Mouse (Mus musculus) limb, embryonic 13.5 days (tissue): Measurements from ENCODE around the gene Dppa3. TPM values are rescaled to one million over a fixed set of nuclear protein-coding genes. Genes with fewer than 3 reads are reported as not detected.

ENCODE experiments used
- ATAC-seq: fragments of 200-750 bp; cut with Nextera tagmentation; 2 replicates; pipeline ENCODE4 v1.8.0; 2017; ENCODE audit warnings: low read depth, moderate number of reproducible peaks, moderate TSS enrichment; ENCODE audit not compliant: low FRiP score
- H3K27ac ChIP-seq: fragments of 300-500 bp; sonication (generic); 2 replicates; pipeline ENCODE4 v1.5.1; 2015; ENCODE audit warnings: inconsistent platforms, mild to moderate bottlenecking, moderate library complexity
- H3K27me3 ChIP-seq: fragments of 300-500 bp; sonication (generic); 2 replicates; pipeline ENCODE4 v1.6.1; 2015; ENCODE audit warnings: mild to moderate bottlenecking, inconsistent platforms
- H3K36me3 ChIP-seq: fragments of 300-500 bp; sonication (generic); 2 replicates; pipeline ENCODE4 v1.6.1; 2015; ENCODE audit warnings: inconsistent platforms, mild to moderate bottlenecking, moderate library complexity
- H3K4me1 ChIP-seq: fragments of 300-500 bp; sonication (generic); 2 replicates; pipeline ENCODE4 v1.6.1; 2015; ENCODE audit warnings: inconsistent platforms
- H3K4me2 ChIP-seq: fragments of 300-500 bp; sonication (generic); replicated peaks from 2 replicates; pipeline ENCODE4 v1.6.1; 2015; ENCODE audit warnings: inconsistent platforms, mild to moderate bottlenecking, moderate library complexity
- H3K4me3 ChIP-seq: fragments of 300-500 bp; sonication (generic); 2 replicates; pipeline ENCODE4 v1.5.1; 2015; ENCODE audit warnings: moderate library complexity, mild to moderate bottlenecking, inconsistent platforms
- H3K9ac ChIP-seq: fragments of 300-500 bp; sonication (generic); 2 replicates; pipeline ENCODE4 v1.6.1; 2015; ENCODE audit warnings: mild to moderate bottlenecking, inconsistent platforms
- H3K9me3 ChIP-seq: fragments of 300-500 bp; sonication (generic); 2 replicates; pipeline ENCODE4 v1.6.1; 2016; ENCODE audit warnings: inconsistent platforms
- WGBS: fragments of 180-500 bp; shearing (Covaris S2); methylation state at CpG from one replicate; pipeline ENCODE4 v1.1.7; 2015; 5-methylcytosine and 5-hydroxymethylcytosine counted together
- polyA plus RNA-seq: library from polyadenylated mRNA; unstranded; fragments of >200 nt; fragmentation: Nextera tagmentation; extraction: Ambion mirVana; gene quantifications from 2 replicates; pipeline ENCODE4 v1.2.1, GENCODE M21; 2015

The Dppa3 gene
- polyA plus RNA-seq, 1 experiment from 2014 or later: not detected

GRCm38 (mm10) chr6:122601615-122602014, 24.6 kb upstream of the Dppa3 start:
- Histone ChIP-seq H3K9me3 (no peaks in the 10 kb centered on the region), H3K27ac (no peak overlapping the region), H3K9ac (no peak overlapping the region; the same call in 1 of the 2 replicates), H3K4me3 (peak overlapping the region; percentile 49), H3K4me1 (no peaks in the 10 kb centered on the region), H3K27me3 (no peaks in the 10 kb centered on the region), H3K36me3 (no peaks in the 10 kb centered on the region), H3K4me2 (peak overlapping the region; percentile 66)
- 87% methylated on average over 3 of the region's 3 CpGs for WGBS
- ATAC-seq: no peak

- Histone ChIP-seq H3K4me2 (peak within 1 kb of the TSS; percentile 66), H3K9me3 (no peaks in the 10 kb centered on the region), H3K4me3 (peak within 1 kb of the TSS; percentile 49), H3K9ac (peak within 1 kb of the TSS; percentile 67), H3K4me1 (no peaks in the 10 kb centered on the region), H3K27me3 (no peaks in the 10 kb centered on the region), H3K36me3 (no peaks in the 10 kb centered on the region), H3K27ac (no peak within 1 kb of the TSS)
- ATAC-seq: peak; percentile 81
- WGBS: 6% methylated on average over 22 of the region's 22 CpGs
These were observed 23.8 kb upstream of the Dppa3 start, which contains the start of gene Apobec1 for GRCm38 (mm10) chr6:122602242-122602991. Gene Apobec1 (minus strand): TSS chr6:122602444.

- Histone ChIP-seq H3K4me2 (peak overlapping the region; percentile 66), H3K9me3 (no peaks in the 10 kb centered on the region), H3K9ac (no peak overlapping the region), H3K27ac (no peak overlapping the region), H3K27me3 (no peaks in the 10 kb centered on the region), H3K36me3 (no peaks in the 10 kb centered on the region), H3K4me3 (peak overlapping the region; percentile 49), H3K4me1 (no peaks in the 10 kb centered on the region)
- no peak for ATAC-seq
- WGBS: 43% methylated on average over 1 of the region's 1 CpGs
These were observed 23.3 kb upstream of the Dppa3 start for GRCm38 (mm10) chr6:122602992-122603322.

GRCm38 (mm10) chr6:122604260-122604659, 21.9 kb upstream of the Dppa3 start:
- no peaks in the 10 kb centered on the region; the same call in 1 of the 2 replicates for H3K27me3 ChIP-seq
- ATAC-seq: no peak
- H3K9me3 ChIP-seq: no peaks in the 10 kb centered on the region
- no peaks in the 10 kb centered on the region for H3K36me3 ChIP-seq
- no peak overlapping the region for H3K4me3 ChIP-seq
- no peak overlapping the region for H3K4me2 ChIP-seq
- no peaks in the 10 kb centered on the region for H3K4me1 ChIP-seq
- H3K9ac ChIP-seq: no peak overlapping the region
- no peak overlapping the region for H3K27ac ChIP-seq

GRCm38 (mm10) chr6:122605483-122605882, 20.7 kb upstream of the Dppa3 start:
- H3K9me3 ChIP-seq: no peaks in the 10 kb centered on the region
- WGBS: 89% methylated on average over 8 of the region's 8 CpGs
- ATAC-seq: no peak
- no peaks in the 10 kb centered on the region for H3K4me1 ChIP-seq
- H3K27me3 ChIP-seq: peaks cover 3% of the 10 kb centered on the region; the same call in 1 of the 2 replicates
- H3K4me2 ChIP-seq: no peak overlapping the region
- no peaks in the 10 kb centered on the region for H3K36me3 ChIP-seq
- H3K4me3 ChIP-seq: no peak overlapping the region
- H3K9ac ChIP-seq: no peak overlapping the region
- no peak overlapping the region for H3K27ac ChIP-seq

GRCm38 (mm10) chr6:122606661-122607060, 19.5 kb upstream of the Dppa3 start:
- 94% methylated on average over 11 of the region's 11 CpGs for WGBS
- no peak overlapping the region for H3K9ac ChIP-seq

GRCm38 (mm10) chr6:122607700-122608099, 18.5 kb upstream of the Dppa3 start:
- 90% methylated on average over 12 of the region's 12 CpGs for WGBS
- Histone ChIP-seq H3K27me3 (peaks cover 3% of the 10 kb centered on the region; the same call in 1 of the 2 replicates), H3K4me2 (no peak overlapping the region), H3K9ac (no peak overlapping the region), H3K27ac (no peak overlapping the region), H3K36me3 (no peaks in the 10 kb centered on the region), H3K4me3 (no peak overlapping the region), H3K4me1 (no peaks in the 10 kb centered on the region), H3K9me3 (no peaks in the 10 kb centered on the region)
- no peak for ATAC-seq

More at GRCm38 (mm10) chr6:122606661-122607060, 19.5 kb upstream of the Dppa3 start:
- no peak for ATAC-seq
- no peak overlapping the region for H3K27ac ChIP-seq
- H3K27me3 ChIP-seq: peaks cover 3% of the 10 kb centered on the region; the same call in 1 of the 2 replicates
- no peak overlapping the region for H3K4me2 ChIP-seq
- no peaks in the 10 kb centered on the region for H3K9me3 ChIP-seq
- no peaks in the 10 kb centered on the region for H3K36me3 ChIP-seq
- H3K4me3 ChIP-seq: no peak overlapping the region
- no peaks in the 10 kb centered on the region for H3K4me1 ChIP-seq

GRCm38 (mm10) chr6:122608434-122609376, 17.5 kb upstream of the Dppa3 start:
- H3K9me3 ChIP-seq: no peaks in the 10 kb centered on the region
- no peak overlapping the region for H3K27ac ChIP-seq
- ATAC-seq: no peak
- H3K27me3 ChIP-seq: peaks cover 3% of the 10 kb centered on the region; the same call in 1 of the 2 replicates
- no peak overlapping the region for H3K4me2 ChIP-seq
- H3K4me1 ChIP-seq: no peaks in the 10 kb centered on the region
- no peaks in the 10 kb centered on the region for H3K36me3 ChIP-seq
- H3K4me3 ChIP-seq: no peak overlapping the region
- 77% methylated on average over 10 of the region's 10 CpGs for WGBS
- H3K9ac ChIP-seq: no peak overlapping the region

GRCm38 (mm10) chr6:122609377-122609728, 16.9 kb upstream of the Dppa3 start:
- Histone ChIP-seq H3K27ac (no peak overlapping the region), H3K9ac (no peak overlapping the region), H3K36me3 (no peaks in the 10 kb centered on the region), H3K4me1 (no peaks in the 10 kb centered on the region), H3K27me3 (peaks cover 3% of the 10 kb centered on the region; the same call in 1 of the 2 replicates), H3K9me3 (no peaks in the 10 kb centered on the region), H3K4me2 (no peak overlapping the region), H3K4me3 (no peak overlapping the region)
- no peak for ATAC-seq
- 70% methylated on average over 9 of the region's 9 CpGs for WGBS

GRCm38 (mm10) chr6:122609771-122610170, 16.4 kb upstream of the Dppa3 start, which contains the start of gene Gdf3:
Gene Gdf3 (minus strand): TSS chr6:122610087.
- no peaks in the 10 kb centered on the region for H3K9me3 ChIP-seq
- H3K4me1 ChIP-seq: no peaks in the 10 kb centered on the region
- H3K27ac ChIP-seq: no peak within 1 kb of the TSS
- ATAC-seq: no peak
- no peak within 1 kb of the TSS for H3K4me3 ChIP-seq
- no peak within 1 kb of the TSS for H3K4me2 ChIP-seq
- no peak within 1 kb of the TSS for H3K9ac ChIP-seq
- peaks cover 3% of the 10 kb centered on the region; the same call in 1 of the 2 replicates for H3K27me3 ChIP-seq
- WGBS: 58% methylated on average over 14 of the region's 14 CpGs
- H3K36me3 ChIP-seq: no peaks in the 10 kb centered on the region

GRCm38 (mm10) chr6:122612426-122612825, 13.8 kb upstream of the Dppa3 start:
- WGBS: 71% methylated on average over 4 of the region's 4 CpGs
- Histone ChIP-seq H3K4me1 (no peaks in the 10 kb centered on the region), H3K36me3 (no peaks in the 10 kb centered on the region), H3K9ac (no peak overlapping the region), H3K4me3 (no peak overlapping the region), H3K27ac (no peak overlapping the region), H3K9me3 (no peaks in the 10 kb centered on the region), H3K4me2 (no peak overlapping the region), H3K27me3 (peaks cover 3% of the 10 kb centered on the region; the same call in 1 of the 2 replicates)
- ATAC-seq: no peak

GRCm38 (mm10) chr6:122614047-122614446, 12.2 kb upstream of the Dppa3 start:
- Histone ChIP-seq H3K4me2 (no peak overlapping the region), H3K9me3 (no peaks in the 10 kb centered on the region), H3K36me3 (no peaks in the 10 kb centered on the region), H3K4me1 (no peaks in the 10 kb centered on the region), H3K27ac (no peak overlapping the region), H3K9ac (no peak overlapping the region), H3K4me3 (no peak overlapping the region), H3K27me3 (peaks cover 3% of the 10 kb centered on the region; the same call in 1 of the 2 replicates)
- 67% methylated on average over 2 of the region's 2 CpGs for WGBS
- no peak for ATAC-seq
